Mouse (Mus musculus): Measurements from ENCODE around the gene Gm17455. TPM values are rescaled to one million over a fixed set of nuclear protein-coding genes. Genes with fewer than 3 reads are reported as not detected.

The Gm17455 gene
- total RNA-seq, 2 experiments from 2014 or later, result not detected

DNA sequence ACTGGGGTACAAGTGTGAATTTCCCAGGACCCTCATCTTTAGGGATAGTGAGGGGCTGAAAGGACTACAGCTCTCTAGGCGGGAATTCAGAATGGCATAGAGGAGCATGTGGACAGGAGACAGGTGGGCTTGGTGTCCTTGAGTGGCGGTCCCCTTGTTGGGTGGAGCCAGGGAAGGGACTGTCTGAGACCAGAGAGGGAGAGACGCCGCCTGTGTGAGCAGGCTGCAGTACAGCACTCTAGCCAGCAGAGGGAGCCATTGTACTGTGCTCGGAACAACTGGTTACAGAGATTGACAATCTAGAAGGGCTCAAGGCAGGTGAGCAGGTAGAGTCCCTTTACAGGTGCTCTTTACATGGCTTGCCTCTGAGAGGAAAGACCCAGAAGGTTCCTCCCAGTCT lies 8.3 kb downstream of the Gm17455 start:
- peak; percentile 23 for DNase-seq (ENCODE audit: low spot score)
- intact Hi-C loops (cut with DNase I), result loop anchor here (2.0 to 5.0 kb wide), 3 partner anchors 61 to 349 kb away; partner anchors contain the start of genes Cdh23 and Vsir

DNA sequence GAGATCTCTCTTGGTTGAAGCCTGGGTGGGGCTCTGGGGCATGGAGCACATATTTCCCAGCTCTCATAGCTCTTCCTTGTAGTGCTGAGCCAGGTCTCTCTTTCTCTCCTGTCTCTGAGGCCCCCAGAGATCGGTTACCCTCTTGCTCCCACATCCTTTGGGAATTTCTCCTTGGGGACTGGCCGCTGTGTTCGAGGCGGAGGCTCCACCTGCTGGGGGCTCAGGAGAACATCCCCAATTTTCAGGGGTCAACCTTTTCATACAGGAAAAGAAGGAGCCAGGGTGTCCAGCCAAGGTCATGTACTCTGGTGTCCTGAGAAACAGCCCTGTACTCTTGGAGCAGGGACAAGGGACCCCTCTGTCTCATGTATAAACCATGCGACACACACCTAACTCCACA lies 12.3 kb downstream of the Gm17455 start:
- intact Hi-C loops (cut with DNase I), result loop anchor here (1.0 kb wide), 1 partner anchor 105 kb away; no protein-coding TSS in a partner anchor
- no peak for DNase-seq (ENCODE audit: low spot score)

DNA sequence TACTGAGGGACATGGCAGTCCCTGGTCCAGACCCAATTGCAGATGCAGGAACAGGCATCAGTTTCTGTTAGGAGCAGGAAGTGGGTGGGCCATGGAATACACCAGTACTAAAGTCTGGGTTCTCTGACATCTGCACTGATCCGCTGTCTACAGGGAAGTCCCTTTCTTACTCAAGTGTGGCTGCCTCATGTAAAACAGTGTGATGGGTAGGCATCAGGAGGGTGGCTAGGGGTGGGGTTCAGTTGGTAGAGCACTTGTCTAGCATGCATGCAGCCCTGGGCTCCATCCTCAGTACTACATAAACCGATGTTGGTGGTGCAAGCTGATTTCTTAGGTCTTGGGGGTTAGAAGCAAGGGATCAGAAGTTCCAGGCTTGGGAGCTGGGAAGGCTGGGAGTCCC lies 14.2 kb downstream of the Gm17455 start:
- intact Hi-C loops (cut with DNase I), result no loop called here
- DNase-seq (ENCODE audit: low spot score), result no peak

DNA sequence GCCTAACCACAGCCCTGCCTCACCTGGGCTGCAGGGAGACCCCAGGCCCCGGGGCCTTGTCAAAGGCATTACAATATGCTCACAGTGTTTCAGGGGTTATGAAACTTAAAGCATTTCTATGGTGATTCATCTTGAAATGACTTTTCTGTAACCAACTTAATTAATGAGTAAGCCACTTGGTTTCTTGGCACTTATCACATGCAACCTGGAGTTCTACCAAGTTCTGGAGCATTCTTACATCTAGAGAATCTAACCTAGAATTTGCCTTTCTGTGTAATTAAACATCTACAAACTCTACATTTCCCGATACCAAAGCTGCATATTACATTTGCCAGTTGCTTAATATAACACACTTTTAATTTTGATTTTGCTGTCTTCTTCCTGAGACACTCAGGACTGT lies 17.5 kb downstream of the Gm17455 start:
- intact Hi-C loops (cut with DNase I), result no loop called here
- DNase-seq (ENCODE audit: low spot score), result no peak

DNA sequence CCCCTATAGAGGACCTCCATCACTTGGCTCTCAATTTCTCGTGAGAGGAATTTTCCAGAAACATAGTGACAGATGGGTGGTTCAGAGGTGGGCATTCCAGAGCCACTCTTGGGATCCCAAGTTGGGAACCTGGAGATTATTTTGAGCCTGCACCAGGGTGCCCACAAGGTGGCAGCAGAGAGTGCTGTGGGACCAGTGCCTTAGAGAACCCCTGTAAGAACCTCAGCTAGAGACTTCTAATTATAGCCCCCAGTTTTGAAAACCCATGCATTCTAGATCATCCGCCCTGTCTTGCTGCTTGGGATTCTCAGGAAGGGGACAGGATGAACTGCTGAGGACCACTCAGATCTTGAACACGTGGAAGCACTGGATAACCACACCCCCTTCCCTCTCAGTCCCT lies 18.6 kb downstream of the Gm17455 start:
- intact Hi-C loops (cut with DNase I), result loop anchor here (2.0 kb wide), 1 partner anchor 339 kb away; no protein-coding TSS in a partner anchor
- peak; percentile 25 for DNase-seq (ENCODE audit: low spot score)

DNA sequence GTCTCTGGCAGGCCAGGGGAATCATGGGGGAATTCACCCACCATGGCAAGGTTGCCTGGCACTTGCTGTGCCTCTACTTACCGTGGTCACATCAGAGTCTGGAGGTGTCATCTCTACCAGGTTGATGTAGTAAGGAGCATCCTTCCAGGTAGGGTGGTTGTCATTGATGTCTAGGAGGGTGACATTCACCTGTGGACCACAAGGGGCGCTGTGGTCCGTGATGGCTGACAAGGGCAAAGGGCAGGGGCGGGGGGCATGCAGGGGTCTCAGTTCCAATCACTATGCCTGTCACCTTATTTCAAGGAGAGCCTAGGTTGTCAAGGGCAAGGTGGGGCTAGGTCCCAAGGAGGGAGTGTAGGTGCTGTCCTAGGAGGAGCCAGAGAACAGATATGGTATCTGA lies 20.1 kb downstream of the Gm17455 start:
- DNase-seq (ENCODE audit: low spot score), result no peak
- intact Hi-C loops (cut with DNase I), result loop anchor here (2.0 kb wide), 1 partner anchor 337 kb away; no protein-coding TSS in a partner anchor

DNA sequence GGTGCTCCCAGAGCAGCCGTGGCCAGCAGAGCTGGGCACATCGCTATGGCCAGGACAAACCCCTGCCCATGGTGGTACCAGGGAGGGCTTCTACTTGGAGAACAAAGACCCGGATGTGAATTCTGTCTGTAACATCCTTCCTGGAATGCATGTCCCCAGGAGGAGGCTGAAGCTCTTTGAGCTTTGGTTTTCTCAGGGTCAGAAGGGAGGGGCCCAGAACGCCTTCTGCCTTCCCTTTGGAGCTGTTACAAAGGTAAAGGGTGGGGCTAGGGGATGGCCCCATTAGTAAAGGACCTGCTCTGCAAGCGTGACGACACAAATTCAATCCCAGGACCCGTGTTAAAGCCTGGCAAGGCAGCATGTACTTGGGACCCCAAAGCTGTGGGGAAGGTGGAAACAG lies 23.2 kb downstream of the Gm17455 start:
- no peak for DNase-seq (ENCODE audit: low spot score)
- intact Hi-C loops (cut with DNase I), result no loop called here

DNA sequence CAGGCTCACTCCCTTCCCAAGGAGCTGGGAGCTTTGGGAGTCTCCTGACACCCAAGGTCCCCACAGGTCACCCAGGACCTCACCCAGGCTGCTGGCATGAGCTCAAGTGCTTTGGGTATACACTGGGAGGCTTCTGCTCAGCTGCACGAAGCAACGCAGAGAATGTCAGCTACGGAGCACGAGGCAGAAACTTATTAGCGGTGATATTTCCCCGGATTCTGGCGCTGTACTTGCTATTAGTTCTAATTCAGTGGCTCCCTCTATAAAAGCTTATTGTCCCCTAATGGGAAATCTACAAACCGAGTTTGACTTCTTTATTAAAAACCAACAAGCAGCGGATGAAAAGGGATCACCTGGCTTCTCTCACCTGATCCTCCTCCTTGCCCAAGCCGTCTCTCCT lies 30.5 kb downstream of the Gm17455 start:
- intact Hi-C loops (cut with DNase I), result no loop called here
- DNase-seq (ENCODE audit: low spot score), result no peak

DNA sequence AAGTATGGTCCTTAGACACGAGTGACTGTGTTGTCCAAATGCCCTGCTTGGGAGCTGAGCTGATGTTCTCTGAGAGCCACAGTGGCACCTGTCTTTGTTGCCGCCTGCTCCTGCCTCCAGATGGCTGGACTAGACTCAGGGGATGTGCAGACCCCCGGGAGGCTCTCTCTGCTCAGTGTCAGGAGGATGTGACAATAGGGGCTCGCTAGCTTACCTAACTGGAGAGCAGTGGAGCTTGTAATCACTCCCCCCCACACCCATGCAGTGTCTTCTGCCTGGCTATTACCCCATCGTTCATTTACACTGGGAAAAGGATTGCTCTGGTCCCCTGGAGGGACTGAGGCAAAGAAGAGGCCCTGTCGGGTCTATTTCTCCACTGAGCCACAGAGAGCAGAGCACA lies 31.1 kb downstream of the Gm17455 start:
- intact Hi-C loops (cut with DNase I), result no loop called here
- DNase-seq (ENCODE audit: low spot score), result no peak

DNA sequence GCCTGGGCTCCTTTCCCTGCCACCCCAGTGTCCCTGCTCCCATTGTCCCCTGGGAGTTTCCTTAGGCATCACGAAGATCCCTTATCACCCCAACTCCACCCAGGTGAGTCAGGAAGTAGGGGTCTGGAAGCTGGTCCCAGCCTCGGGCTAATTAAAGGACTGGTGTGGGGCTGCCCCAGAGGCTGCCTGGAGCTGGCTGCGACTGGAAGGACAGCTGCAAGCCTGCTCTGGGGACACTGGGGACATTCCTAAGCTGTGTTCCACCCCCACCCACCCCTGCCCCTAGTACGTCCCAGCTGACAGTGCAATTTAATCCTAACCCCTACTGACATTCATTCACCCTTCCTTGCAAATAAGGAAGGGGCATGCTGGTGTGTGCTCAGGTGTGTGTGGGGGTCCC lies 33.2 kb downstream of the Gm17455 start:
- intact Hi-C loops (cut with DNase I), result no loop called here
- no peak for DNase-seq (ENCODE audit: low spot score)

DNA sequence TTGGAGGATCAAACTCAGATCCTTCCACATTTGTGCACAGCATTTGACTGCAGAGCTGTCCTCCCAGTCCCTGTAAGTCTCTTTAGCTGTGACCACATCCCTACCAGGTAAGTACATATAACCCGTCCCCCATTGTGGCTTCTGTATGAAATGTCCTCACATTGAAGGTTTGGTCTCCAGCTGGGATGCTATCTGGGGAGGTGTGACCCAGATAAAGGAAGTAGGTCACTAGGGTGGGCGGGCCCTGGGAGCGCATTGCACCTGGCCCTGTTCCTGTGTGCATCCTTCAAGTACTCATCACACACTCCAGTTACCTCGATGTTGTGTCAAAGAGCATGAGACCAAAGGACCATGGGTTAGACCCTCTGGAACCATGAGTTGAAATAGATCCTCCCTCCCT lies 42.8 kb downstream of the Gm17455 start:
- intact Hi-C loops (cut with DNase I), result no loop called here
- DNase-seq (ENCODE audit: low spot score), result no peak

DNA sequence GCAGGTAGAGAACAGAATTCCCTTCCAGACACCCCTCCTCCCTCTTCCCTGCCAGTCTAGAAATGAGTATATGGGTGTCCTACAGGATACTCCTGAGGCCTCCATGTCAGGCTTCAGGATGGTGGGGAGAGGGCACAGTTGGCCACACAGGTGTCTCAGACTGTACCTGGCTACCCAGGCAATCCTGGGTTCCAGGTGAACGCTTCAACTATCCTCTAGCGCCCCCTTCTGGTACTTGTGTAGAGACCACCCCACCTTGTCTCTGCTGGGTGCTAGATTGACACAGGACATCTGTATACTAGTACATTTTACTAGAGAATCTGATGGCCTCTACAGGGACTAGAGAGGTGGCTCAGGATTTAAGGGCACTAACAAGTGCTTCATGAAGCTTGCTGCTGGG lies 43.6 kb downstream of the Gm17455 start:
- DNase-seq (ENCODE audit: low spot score), result no peak
- intact Hi-C loops (cut with DNase I), result no loop called here

DNA sequence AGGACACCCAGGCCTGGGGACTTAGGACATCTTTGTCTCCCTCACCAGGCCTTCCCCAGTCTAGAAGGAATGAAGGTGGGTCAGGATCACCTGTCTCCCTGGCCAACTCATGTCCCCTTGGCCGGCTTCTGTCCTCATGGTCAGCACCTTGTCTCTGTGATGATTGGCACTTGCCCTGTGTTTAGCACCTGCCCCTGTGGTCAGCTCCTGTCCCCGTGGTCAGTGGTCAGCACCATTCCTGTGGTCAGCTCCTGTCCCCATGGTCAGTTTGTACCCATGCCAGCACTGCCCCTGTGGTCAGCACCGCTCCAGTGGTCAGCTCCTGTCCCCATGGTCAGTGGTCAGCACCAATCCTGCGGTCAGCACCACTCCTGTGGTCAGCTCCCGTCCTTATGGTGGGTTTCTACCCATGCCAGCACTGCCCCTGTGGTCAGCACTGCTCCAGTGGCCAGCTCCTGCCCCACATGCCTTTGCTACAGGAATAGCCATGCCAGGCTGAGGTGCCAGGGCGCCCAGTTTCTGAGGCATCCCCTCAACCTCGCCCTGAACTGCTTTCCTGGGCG lies 45.6 kb downstream of the Gm17455 start:
- intact Hi-C loops (cut with DNase I), result no loop called here
- no peak for DNase-seq (ENCODE audit: low spot score)

DNA sequence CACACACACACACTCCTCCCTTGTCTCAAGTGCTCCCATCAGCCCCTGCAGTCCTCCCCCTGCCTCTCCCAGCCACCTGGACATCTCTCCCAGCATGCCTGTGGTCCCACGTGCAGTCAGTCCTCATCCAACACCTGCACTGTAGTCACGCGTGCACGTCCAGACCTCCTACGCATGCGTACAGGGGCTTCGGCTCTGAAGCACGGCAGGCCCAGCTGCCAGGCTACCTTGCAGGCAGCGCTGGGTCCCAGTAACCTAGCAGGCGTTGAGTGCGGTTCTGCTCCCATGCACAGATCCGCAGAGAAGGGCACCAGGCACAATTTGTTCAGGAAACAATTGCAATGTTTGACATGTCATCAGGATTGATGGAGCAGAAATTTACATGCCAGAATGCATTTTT lies 47.7 kb downstream of the Gm17455 start:
- intact Hi-C loops (cut with DNase I), result no loop called here
- no peak for DNase-seq (ENCODE audit: low spot score)

Other genes starting within 250 kb of the Gm17455 start
- under 1 TPM; 0.84 to 0.99 TPM for gene Chst3, start 180.5 kb upstream of the Gm17455 start, total RNA-seq (2021)
- gene Psap, start 122.1 kb upstream of the Gm17455 start, total RNA-seq (2021), result 1,000 to 10,000 TPM in 1 of 2 experiments, 100 to 1,000 TPM in 1; 984 to 1,036 TPM
- gene Vsir, start 52.9 kb upstream of the Gm17455 start, total RNA-seq (2021), result 10 to 100 TPM; 20.2 to 23.5 TPM